Mouse (Mus musculus): ENCODE measurements around the gene Gm28048.

GRCm38 (mm10) chr11:22864305-22865060 lies 117.4 kb downstream of the Gm28048 start:
- TF ChIP-seq CTCF (IDR thresholded peaks at IDR 0.05; ENCODE audit: borderline replicate concordance, extremely low read depth, insufficient read depth, insufficient read length) (no peak), POLR2A (IDR thresholded peaks at IDR 0.05; ENCODE audit: borderline replicate concordance, extremely low read depth, insufficient read depth, insufficient read length, poor library complexity, severe bottlenecking) (no peak)
